Mouse (Mus musculus): Measurements from ENCODE around the gene Ly6g6f.
A peak's percentile ranks its signal among the peaks of the same experiment; 100 is the strongest.
"Not testable (repeated sequence)": the region's sequence is repeated elsewhere in the genome, so short reads cannot be mapped to it uniquely, and the experiment has no call there.

The Ly6g6f gene

GRCm38 (mm10) chr17:35085208-35085865 lies at the start of gene Ly6g6f:
TSS of gene Ly6g6f (minus strand) at chr17:35085610.
- no peak for DNase-seq (ENCODE audit: low read depth in 2 of 2, low spot score in 2 of 2)

GRCm38 (mm10) chr17:35134801-35135590 lies 49.6 kb upstream of the Ly6g6f start, which contains the start of gene Bag6:
TSS of gene Bag6 (plus strand) at chr17:35135178.
- DNase-seq (ENCODE audit: low read depth in 2 of 2, low spot score in 2 of 2): peak; percentile 92 to 95

GRCm38 (mm10) chr17:35133517-35133916 lies 48.1 kb upstream of the Ly6g6f start:
- DNase-seq (ENCODE audit: low read depth in 2 of 2, low spot score in 2 of 2): no peak

GRCm38 (mm10) chr17:35132174-35132560 lies 46.8 kb upstream of the Ly6g6f start:
- DNase-seq (ENCODE audit: low read depth in 2 of 2, low spot score in 2 of 2): no peak

- no peak for DNase-seq (ENCODE audit: low read depth in 2 of 2, low spot score in 2 of 2)
Measured at GRCm38 (mm10) chr17:35131500-35132173, 46.2 kb upstream of the Ly6g6f start, which contains the start of gene Apom. TSS of gene Apom (minus strand) at chr17:35132050.

- no peak for DNase-seq (ENCODE audit: low read depth in 2 of 2, low spot score in 2 of 2)
Measured at GRCm38 (mm10) chr17:35131038-35131437, 45.6 kb upstream of the Ly6g6f start.

- no peak for DNase-seq (ENCODE audit: low read depth in 2 of 2, low spot score in 2 of 2)
Measured at GRCm38 (mm10) chr17:35128996-35129395, 43.6 kb upstream of the Ly6g6f start.

GRCm38 (mm10) chr17:35127017-35127416 lies 41.6 kb upstream of the Ly6g6f start:
- DNase-seq (ENCODE audit: low read depth in 2 of 2, low spot score in 2 of 2): no peak

- peak; percentile 63 to 66 for DNase-seq (ENCODE audit: low read depth in 2 of 2, low spot score in 2 of 2)
Measured at GRCm38 (mm10) chr17:35126206-35126611, 40.8 kb upstream of the Ly6g6f start, which contains the start of gene D17H6S53E. TSS of gene D17H6S53E (plus strand) at chr17:35126373.

- DNase-seq (ENCODE audit: low read depth in 2 of 2, low spot score in 2 of 2): no peak
Measured at GRCm38 (mm10) chr17:35125578-35125977, 40.2 kb upstream of the Ly6g6f start.

- DNase-seq (ENCODE audit: low read depth in 2 of 2, low spot score in 2 of 2): no peak
Measured at GRCm38 (mm10) chr17:35125081-35125480, 39.7 kb upstream of the Ly6g6f start.

GRCm38 (mm10) chr17:35124261-35124896 lies 39.0 kb upstream of the Ly6g6f start:
- not testable (repeated sequence) for DNase-seq (ENCODE audit: low read depth in 2 of 2, low spot score in 2 of 2)

GRCm38 (mm10) chr17:35123287-35123686 lies 37.9 kb upstream of the Ly6g6f start:
- not testable (repeated sequence) for DNase-seq (ENCODE audit: low read depth in 2 of 2, low spot score in 2 of 2)

- peak; percentile 35 to 52 for DNase-seq (ENCODE audit: low read depth in 2 of 2, low spot score in 2 of 2)
Measured at GRCm38 (mm10) chr17:35121871-35122303, 36.5 kb upstream of the Ly6g6f start, which contains the start of gene Csnk2b. TSS of gene Csnk2b (minus strand) at chr17:35122053.

GRCm38 (mm10) chr17:35121143-35121799 lies 35.9 kb upstream of the Ly6g6f start, which contains the start of gene Gpank1:
TSS of gene Gpank1 (plus strand) at chr17:35121455.
- peak; percentile 94 to 96 for DNase-seq (ENCODE audit: low read depth in 2 of 2, low spot score in 2 of 2)

GRCm38 (mm10) chr17:35120745-35121142 lies 35.3 kb upstream of the Ly6g6f start:
- DNase-seq (ENCODE audit: low read depth in 2 of 2, low spot score in 2 of 2): no peak

- DNase-seq (ENCODE audit: low read depth in 2 of 2, low spot score in 2 of 2): peak; percentile 43 to 59
Measured at GRCm38 (mm10) chr17:35115046-35116019, 29.9 kb upstream of the Ly6g6f start, which contains the start of gene Ly6g5b. TSS of gene Ly6g5b (minus strand) at chr17:35115428.

GRCm38 (mm10) chr17:35111774-35112173 lies 26.4 kb upstream of the Ly6g6f start:
- no peak for DNase-seq (ENCODE audit: low read depth in 2 of 2, low spot score in 2 of 2)

- no peak for DNase-seq (ENCODE audit: low read depth in 2 of 2, low spot score in 2 of 2)
Measured at GRCm38 (mm10) chr17:35108097-35108496, 22.7 kb upstream of the Ly6g6f start, which contains the start of gene Ly6g5c. TSS of gene Ly6g5c (plus strand) at chr17:35108279.
